Mouse (Mus musculus): Measurements from ENCODE around the gene Ccdc91.
A peak's percentile ranks its signal among the peaks of the same experiment; 100 is the strongest.

Ccdc91 gene

GRCm38 (mm10) chr6:147475727-147476613 is at the start of gene Ccdc91:
TSS of gene Ccdc91 (plus strand) at chr6:147475828.
- peak; percentile 95 for ATAC-seq (ENCODE audit: low TSS enrichment)

- ATAC-seq (ENCODE audit: low TSS enrichment), result no peak
These were observed 48.6 kb upstream of the Ccdc91 start for GRCm38 (mm10) chr6:147426927-147427487.

GRCm38 (mm10) chr6:147455775-147456174 is 19.9 kb upstream of the Ccdc91 start:
- ATAC-seq (ENCODE audit: low TSS enrichment), result no peak

- no peak for ATAC-seq (ENCODE audit: low TSS enrichment)
These were observed 16.9 kb upstream of the Ccdc91 start for GRCm38 (mm10) chr6:147458637-147459301.

- ATAC-seq (ENCODE audit: low TSS enrichment), result no peak
These were observed 5.6 kb upstream of the Ccdc91 start for GRCm38 (mm10) chr6:147470016-147470415.

- no peak for ATAC-seq (ENCODE audit: low TSS enrichment)
These were observed 5.5 kb downstream of the Ccdc91 start for GRCm38 (mm10) chr6:147481141-147481540.

GRCm38 (mm10) chr6:147490120-147490519 is 14.5 kb downstream of the Ccdc91 start:
- no peak for ATAC-seq (ENCODE audit: low TSS enrichment)

- no peak for ATAC-seq (ENCODE audit: low TSS enrichment)
These were observed 16.9 kb downstream of the Ccdc91 start for GRCm38 (mm10) chr6:147492551-147492950.

GRCm38 (mm10) chr6:147501439-147501838 is 25.8 kb downstream of the Ccdc91 start:
- no peak for ATAC-seq (ENCODE audit: low TSS enrichment)

- no peak for ATAC-seq (ENCODE audit: low TSS enrichment)
These were observed 30.4 kb downstream of the Ccdc91 start for GRCm38 (mm10) chr6:147506074-147506473.

GRCm38 (mm10) chr6:147506496-147506895 is 30.9 kb downstream of the Ccdc91 start:
- ATAC-seq (ENCODE audit: low TSS enrichment), result peak; percentile 62

GRCm38 (mm10) chr6:147507186-147507585 is 31.6 kb downstream of the Ccdc91 start:
- no peak for ATAC-seq (ENCODE audit: low TSS enrichment)

- no peak for ATAC-seq (ENCODE audit: low TSS enrichment)
These were observed 34.9 kb downstream of the Ccdc91 start for GRCm38 (mm10) chr6:147510516-147510915.

- peak; percentile 100 for ATAC-seq (ENCODE audit: low TSS enrichment)
These were observed 42.3 kb downstream of the Ccdc91 start for GRCm38 (mm10) chr6:147517909-147518308.

- no peak for ATAC-seq (ENCODE audit: low TSS enrichment)
These were observed 49.6 kb downstream of the Ccdc91 start for GRCm38 (mm10) chr6:147525236-147525635.

- no peak for ATAC-seq (ENCODE audit: low TSS enrichment)
These were observed 59.3 kb downstream of the Ccdc91 start for GRCm38 (mm10) chr6:147534971-147535370.

- no peak for ATAC-seq (ENCODE audit: low TSS enrichment)
These were observed 62.6 kb downstream of the Ccdc91 start for GRCm38 (mm10) chr6:147538236-147538635.

- no peak for ATAC-seq (ENCODE audit: low TSS enrichment)
These were observed 63.5 kb downstream of the Ccdc91 start for GRCm38 (mm10) chr6:147539056-147539600.

- ATAC-seq (ENCODE audit: low TSS enrichment), result no peak
These were observed 65.3 kb downstream of the Ccdc91 start for GRCm38 (mm10) chr6:147540942-147541341.

- no peak for ATAC-seq (ENCODE audit: low TSS enrichment)
These were observed 80.0 kb downstream of the Ccdc91 start for GRCm38 (mm10) chr6:147555591-147555990.

GRCm38 (mm10) chr6:147559316-147559715 is 83.7 kb downstream of the Ccdc91 start:
- no peak for ATAC-seq (ENCODE audit: low TSS enrichment)

GRCm38 (mm10) chr6:147560436-147560835 is 84.8 kb downstream of the Ccdc91 start:
- ATAC-seq (ENCODE audit: low TSS enrichment), result no peak
